Mouse (Mus musculus): ENCODE measurements around the gene Ugt1a2. TPM values are rescaled to one million over a fixed set of nuclear protein-coding genes. Genes with fewer than 3 reads are reported as not detected.

Gene Ugt1a2
- total and polyA plus RNA-seq, 2 experiments from 2014 or later, result not detected

DNA sequence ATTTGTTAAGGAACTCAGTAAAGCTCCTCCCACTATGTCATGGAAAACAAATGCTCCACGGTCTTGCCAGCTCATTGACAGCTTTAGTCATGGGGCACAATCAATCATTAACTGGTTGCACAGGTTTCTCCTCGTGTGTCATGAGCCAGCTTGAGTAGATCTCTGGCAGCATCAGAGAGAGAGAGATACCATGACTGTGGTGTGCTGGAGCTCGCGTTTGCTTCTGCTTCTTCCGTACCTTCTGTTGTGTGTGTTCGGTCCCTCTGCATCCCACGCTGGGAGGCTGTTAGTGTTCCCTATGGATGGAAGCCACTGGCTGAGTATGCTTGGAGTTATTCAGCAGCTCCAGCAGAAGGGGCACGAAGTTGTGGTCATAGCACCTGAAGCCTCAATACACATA is 11.4 kb downstream of the Ugt1a2 start, which contains the start of gene Ugt1a1:
Gene Ugt1a1 (plus strand): TSS at position 148 of the 400 bp plus-strand sequence.
- no peak within 1 kb of the TSS for H3K4me3 ChIP-seq (ENCODE audit: low read depth, low read length)
- no peak within 1 kb of the TSS for H3K4me2 ChIP-seq (ENCODE audit: low read depth, low read length, poor library complexity, severe bottlenecking)
- H3K27me3 ChIP-seq (ENCODE audit: insufficient read depth, low read length), result no peaks in the 10 kb centered on the region
- DNase-seq (ENCODE audit: low spot score) (peak; percentile 8), ATAC-seq (ENCODE audit: low FRiP score) (0 out of 2 replicates have a peak, but pooled peaks have one; percentile 8)
- 69% methylated on average over 8 of the region's 8 CpGs for WGBS
- no peaks in the 10 kb centered on the region for H3K4me1 ChIP-seq (ENCODE audit: insufficient read depth, low read length)
- no peak for TF ChIP-seq CTCF (IDR thresholded peaks at IDR 0.05)
- H3K9ac ChIP-seq (replicated peaks; ENCODE audit: low read length, poor library complexity, severe bottlenecking), result no peak within 1 kb of the TSS
- H3K9me3 ChIP-seq (ENCODE audit: low read length), result peaks cover 51% of the 10 kb centered on the region
- H3K36me3 ChIP-seq (ENCODE audit: insufficient read depth, low read length), result no peaks in the 10 kb centered on the region
- H3K27ac ChIP-seq (ENCODE audit: low read depth, low read length), result no peak within 1 kb of the TSS

DNA sequence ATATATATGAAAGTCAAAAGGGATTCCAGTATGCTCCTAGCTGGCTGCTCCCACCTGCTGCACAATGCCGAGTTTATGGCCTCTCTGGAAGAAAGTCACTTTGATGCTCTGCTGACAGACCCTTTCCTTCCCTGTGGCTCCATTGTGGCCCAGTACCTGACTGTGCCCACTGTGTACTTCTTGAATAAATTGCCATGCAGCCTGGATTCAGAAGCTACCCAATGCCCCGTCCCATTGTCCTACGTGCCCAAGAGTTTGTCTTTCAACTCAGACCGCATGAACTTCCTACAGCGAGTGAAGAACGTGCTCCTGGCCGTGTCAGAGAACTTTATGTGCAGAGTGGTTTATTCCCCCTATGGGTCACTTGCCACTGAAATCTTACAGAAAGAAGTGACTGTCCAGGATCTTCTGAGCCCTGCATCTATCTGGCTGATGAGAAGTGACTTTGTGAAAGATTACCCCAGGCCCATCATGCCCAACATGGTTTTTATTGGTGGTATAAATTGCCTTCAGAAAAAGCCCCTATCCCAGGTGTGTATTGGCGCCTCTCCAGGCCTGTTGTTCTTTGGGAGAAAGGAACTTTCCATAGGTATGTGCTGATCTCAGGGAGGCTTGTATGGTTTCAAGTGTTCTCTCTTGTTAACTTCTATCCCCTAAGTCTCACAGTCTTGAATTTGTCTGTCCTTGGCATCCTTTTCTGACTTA is 12.1 kb downstream of the Ugt1a2 start:
- ATAC-seq (ENCODE audit: low FRiP score) (peak; percentile 18; the same call in 1 of the 2 replicates), DNase-seq (ENCODE audit: low spot score) (no peak)
- peaks cover 51% of the 10 kb centered on the region for H3K9me3 ChIP-seq (ENCODE audit: low read length)
- WGBS, result 60% methylated on average over 8 of the region's 8 CpGs
- no peaks in the 10 kb centered on the region for H3K36me3 ChIP-seq (ENCODE audit: insufficient read depth, low read length)
- TF ChIP-seq CTCF (IDR thresholded peaks at IDR 0.05), result no peak
- H3K4me3 ChIP-seq (ENCODE audit: low read depth, low read length), result no peak overlapping the region
- no peak overlapping the region for H3K9ac ChIP-seq (replicated peaks; ENCODE audit: low read length, poor library complexity, severe bottlenecking)
- no peaks in the 10 kb centered on the region for H3K4me1 ChIP-seq (ENCODE audit: insufficient read depth, low read length)
- no peak overlapping the region for H3K4me2 ChIP-seq (ENCODE audit: low read depth, low read length, poor library complexity, severe bottlenecking)
- no peaks in the 10 kb centered on the region for H3K27me3 ChIP-seq (ENCODE audit: insufficient read depth, low read length)
- H3K27ac ChIP-seq (ENCODE audit: low read depth, low read length), result no peak overlapping the region

DNA sequence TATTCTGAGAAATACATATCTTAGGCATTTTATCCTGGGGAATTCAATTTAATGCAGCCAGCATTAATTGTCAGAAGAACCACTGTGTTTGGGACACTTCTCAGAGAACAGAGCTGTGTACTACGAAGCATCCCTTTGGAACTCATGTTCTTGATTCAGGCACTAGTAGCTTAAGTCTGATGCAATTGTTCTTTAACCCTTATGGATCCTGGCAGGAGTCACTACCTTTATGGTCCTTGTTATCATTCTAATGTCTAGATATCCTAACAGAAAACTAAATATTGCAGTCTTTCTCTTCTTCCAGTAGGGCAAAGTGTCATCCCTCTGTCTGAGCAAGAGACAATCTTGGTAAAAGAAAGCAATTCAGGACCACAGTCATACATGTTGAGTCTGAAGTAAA is 12.7 kb downstream of the Ugt1a2 start:
- Histone ChIP-seq H3K9me3 (ENCODE audit: low read length) (peaks cover 51% of the 10 kb centered on the region), H3K4me1 (ENCODE audit: insufficient read depth, low read length) (no peaks in the 10 kb centered on the region), H3K27me3 (ENCODE audit: insufficient read depth, low read length) (no peaks in the 10 kb centered on the region), H3K4me2 (ENCODE audit: low read depth, low read length, poor library complexity, severe bottlenecking) (no peak overlapping the region), H3K27ac (ENCODE audit: low read depth, low read length) (no peak overlapping the region), H3K36me3 (ENCODE audit: insufficient read depth, low read length) (no peaks in the 10 kb centered on the region), H3K4me3 (ENCODE audit: low read depth, low read length) (no peak overlapping the region), H3K9ac (replicated peaks; ENCODE audit: low read length, poor library complexity, severe bottlenecking) (no peak overlapping the region)
- DNase-seq (ENCODE audit: low spot score), result peak; percentile 2
- no peak for ATAC-seq (ENCODE audit: low FRiP score)
- TF ChIP-seq CTCF (IDR thresholded peaks at IDR 0.05), result no peak
- 78% methylated on average over 1 of the region's 1 CpGs for WGBS

DNA sequence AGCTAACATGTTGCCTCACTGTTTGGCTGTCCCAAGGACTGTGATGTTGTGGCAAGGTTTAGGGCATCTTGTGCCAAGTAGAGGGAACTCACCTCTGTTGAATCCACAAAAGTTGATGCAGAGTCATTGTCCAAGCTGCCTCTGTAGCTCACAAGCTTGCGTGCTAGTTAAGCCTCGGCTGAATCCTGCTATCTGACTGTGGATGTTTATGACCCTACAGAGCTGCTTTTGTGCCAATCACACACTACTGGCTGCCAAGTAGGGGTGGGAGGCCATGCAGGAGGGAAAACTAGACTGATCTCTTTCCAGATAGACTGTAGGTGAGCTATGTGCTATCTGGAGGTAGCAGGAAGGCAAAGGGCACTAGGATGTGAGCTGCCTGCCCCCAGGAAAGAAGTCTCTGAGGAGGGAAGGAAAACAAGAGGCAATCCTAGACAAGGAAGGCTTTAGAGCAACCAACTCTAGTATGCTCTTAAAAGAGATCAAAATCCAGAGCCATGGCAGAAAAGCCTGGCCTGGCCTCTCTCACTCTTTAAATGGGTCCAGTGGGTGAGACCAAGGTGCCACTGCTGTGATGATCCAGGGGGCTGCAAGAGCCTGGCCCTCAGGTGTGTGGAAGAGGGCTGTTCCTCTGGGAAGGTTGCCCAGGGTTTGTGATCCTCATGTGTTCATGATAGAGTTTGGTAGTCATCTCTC is 13.5 kb downstream of the Ugt1a2 start:
- 82% methylated on average over 2 of the region's 2 CpGs for WGBS
- H3K9me3 ChIP-seq (ENCODE audit: low read length), result peaks cover 51% of the 10 kb centered on the region
- peak; percentile 26; the same call in 1 of the 2 replicates for ATAC-seq (ENCODE audit: low FRiP score)
- H3K27me3 ChIP-seq (ENCODE audit: insufficient read depth, low read length), result no peaks in the 10 kb centered on the region
- no peak overlapping the region for H3K4me3 ChIP-seq (ENCODE audit: low read depth, low read length)
- no peak overlapping the region for H3K27ac ChIP-seq (ENCODE audit: low read depth, low read length)
- H3K9ac ChIP-seq (replicated peaks; ENCODE audit: low read length, poor library complexity, severe bottlenecking), result no peak overlapping the region
- H3K36me3 ChIP-seq (ENCODE audit: insufficient read depth, low read length), result no peaks in the 10 kb centered on the region
- TF ChIP-seq CTCF (IDR thresholded peaks at IDR 0.05), result no peak
- no peaks in the 10 kb centered on the region for H3K4me1 ChIP-seq (ENCODE audit: insufficient read depth, low read length)
- no peak overlapping the region for H3K4me2 ChIP-seq (ENCODE audit: low read depth, low read length, poor library complexity, severe bottlenecking)
- peak; percentile 24 for DNase-seq (ENCODE audit: low spot score)

DNA sequence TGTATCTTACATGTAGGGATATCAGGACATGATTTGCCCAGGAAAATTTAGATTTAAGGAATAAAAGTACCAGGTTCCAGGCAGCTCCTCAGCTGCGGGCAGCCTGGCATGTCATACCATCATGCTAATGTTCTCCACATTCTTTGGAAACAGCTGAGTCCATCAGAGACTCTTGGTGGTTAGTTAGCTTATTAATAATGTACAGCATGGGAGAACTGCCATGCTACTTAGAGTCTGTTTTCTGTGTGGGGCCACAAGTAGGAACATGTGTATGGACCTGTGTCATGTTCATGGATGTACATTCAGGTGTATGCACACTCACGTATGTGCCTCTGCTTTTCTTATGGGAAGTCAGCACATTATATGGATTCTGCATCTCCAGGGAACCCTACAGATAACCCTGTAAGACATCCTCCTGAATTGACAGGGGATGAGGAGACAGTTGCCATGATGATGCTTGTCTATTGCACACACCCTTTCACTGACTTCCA is 14.1 kb downstream of the Ugt1a2 start:
- H3K4me2 ChIP-seq (ENCODE audit: low read depth, low read length, poor library complexity, severe bottlenecking), result no peak overlapping the region
- H3K9ac ChIP-seq (replicated peaks; ENCODE audit: low read length, poor library complexity, severe bottlenecking), result no peak overlapping the region
- H3K9me3 ChIP-seq (ENCODE audit: low read length), result peaks cover 51% of the 10 kb centered on the region
- H3K27ac ChIP-seq (ENCODE audit: low read depth, low read length), result no peak overlapping the region
- peak; percentile 15 for ATAC-seq (ENCODE audit: low FRiP score)
- H3K36me3 ChIP-seq (ENCODE audit: insufficient read depth, low read length), result no peaks in the 10 kb centered on the region
- no peak for TF ChIP-seq CTCF (IDR thresholded peaks at IDR 0.05)
- H3K4me1 ChIP-seq (ENCODE audit: insufficient read depth, low read length), result no peaks in the 10 kb centered on the region
- no peak overlapping the region for H3K4me3 ChIP-seq (ENCODE audit: low read depth, low read length)
- H3K27me3 ChIP-seq (ENCODE audit: insufficient read depth, low read length), result no peaks in the 10 kb centered on the region
- 78% methylated on average over 2 of the region's 2 CpGs for WGBS
- peak; percentile 12 for DNase-seq (ENCODE audit: low spot score)

Measured in midbrain, postnatal 0 days (tissue).